Mouse (Mus musculus): ENCODE data around the gene Ndufaf8.
A peak's percentile ranks its signal among the peaks of the same experiment; 100 is the strongest.

The Ndufaf8 gene

DNA sequence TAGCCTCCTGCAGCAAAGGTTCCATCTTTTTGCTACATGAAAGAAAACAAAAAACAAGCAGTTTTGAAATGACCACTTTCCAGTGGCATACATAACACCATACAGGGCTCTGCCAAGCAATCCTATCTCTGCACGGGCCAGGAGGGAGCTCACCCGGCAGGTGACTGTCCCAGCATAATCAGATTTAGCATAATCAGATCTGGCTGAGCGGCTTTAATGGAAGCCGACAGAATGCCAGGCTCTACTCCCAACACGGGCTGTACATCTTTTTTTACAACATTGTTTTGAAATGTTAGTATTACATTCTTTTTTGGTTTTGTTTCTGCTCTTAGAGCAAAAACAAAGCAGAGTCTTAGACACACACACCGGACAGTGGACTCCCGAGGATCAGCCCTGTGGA, 30.6 kb downstream of the Ndufaf8 start:
- no peak for DNase-seq (ENCODE audit: inconsistent age in 2 of 2, low spot score in 1 of 2)

DNA sequence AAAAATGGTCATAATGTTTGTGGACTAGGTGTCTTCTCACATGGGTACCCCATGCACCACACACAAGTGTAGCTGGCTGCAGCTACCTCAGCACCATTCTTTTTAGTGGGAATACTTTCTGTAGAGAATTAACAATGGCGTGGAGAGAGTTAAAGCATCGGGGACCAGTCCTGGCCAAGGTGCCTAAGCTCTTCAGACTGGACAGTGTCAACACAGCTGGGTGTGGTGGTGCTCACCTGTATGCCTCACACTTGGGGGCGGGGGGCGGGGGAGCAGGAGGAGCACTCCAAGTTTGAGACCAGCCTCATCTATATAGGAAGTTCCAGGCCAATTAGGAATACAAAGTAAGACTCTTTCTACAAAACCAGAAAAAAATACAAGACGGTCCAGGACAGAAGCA, 35.4 kb downstream of the Ndufaf8 start:
- DNase-seq (ENCODE audit: inconsistent age in 2 of 2, low spot score in 1 of 2) = no peak

DNA sequence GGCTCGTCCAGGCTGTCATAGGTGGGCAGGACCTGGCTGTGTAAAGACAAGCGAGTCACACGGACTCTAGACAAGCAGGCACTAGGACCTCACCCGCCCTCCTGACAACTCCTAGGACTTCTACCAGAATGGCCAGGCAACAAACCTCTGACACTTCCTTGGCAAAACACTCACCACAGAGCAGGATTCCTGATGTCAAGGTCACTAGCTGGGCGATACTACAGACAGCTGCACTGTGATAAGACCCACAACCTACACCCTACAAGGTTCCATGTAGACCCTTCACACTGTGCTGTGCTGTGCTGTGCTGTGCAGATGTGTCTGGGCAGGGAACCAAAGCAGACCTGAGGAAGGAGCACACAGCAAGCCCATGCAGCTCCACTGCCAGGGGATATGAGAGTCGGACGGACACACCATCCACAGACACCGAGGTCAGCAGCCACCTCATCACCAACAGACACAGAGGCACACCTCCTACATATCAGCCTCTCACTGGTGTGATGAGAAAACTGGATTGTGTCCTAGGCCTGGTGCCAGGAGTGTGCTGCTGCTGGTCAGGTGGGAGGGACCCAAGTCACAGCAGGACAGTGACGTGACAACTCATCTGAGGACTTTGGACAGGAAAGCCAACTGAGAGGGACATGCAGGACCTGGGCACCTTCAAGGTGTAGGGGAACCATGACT, 36.3 kb downstream of the Ndufaf8 start:
- peak in 1 of 2 experiments; percentile 62 for DNase-seq (ENCODE audit: inconsistent age in 2 of 2, low spot score in 1 of 2)

- DNase-seq (ENCODE audit: inconsistent age in 2 of 2, low spot score in 1 of 2) = no peak
Measured at GRCm38 (mm10) chr11:120136195-120136594, 37.5 kb downstream of the Ndufaf8 start.

- no peak for DNase-seq (ENCODE audit: inconsistent age in 2 of 2, low spot score in 1 of 2)
Measured at GRCm38 (mm10) chr11:120136796-120137624, 38.3 kb downstream of the Ndufaf8 start.

DNA sequence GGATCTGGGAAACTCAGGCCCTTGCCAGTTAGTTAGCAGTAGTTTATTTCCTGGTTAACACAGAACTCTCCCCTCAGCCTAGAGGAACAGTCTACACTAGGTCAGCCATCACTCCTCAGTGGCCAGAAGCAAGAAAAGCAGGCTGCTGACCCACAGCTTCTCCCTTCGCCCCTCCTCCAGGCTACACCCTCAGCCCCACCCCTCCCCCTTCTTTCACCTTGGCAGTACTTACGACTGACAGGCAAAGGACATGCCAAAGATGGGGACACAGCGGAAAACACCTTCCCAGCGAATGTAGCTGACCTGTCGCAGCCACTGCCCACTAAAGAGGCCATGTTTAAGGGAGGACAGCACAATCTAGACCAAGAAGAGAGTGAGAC, 38.9 kb downstream of the Ndufaf8 start:
- peak in 1 of 2 experiments; percentile 63 for DNase-seq (ENCODE audit: inconsistent age in 2 of 2, low spot score in 1 of 2)

DNA sequence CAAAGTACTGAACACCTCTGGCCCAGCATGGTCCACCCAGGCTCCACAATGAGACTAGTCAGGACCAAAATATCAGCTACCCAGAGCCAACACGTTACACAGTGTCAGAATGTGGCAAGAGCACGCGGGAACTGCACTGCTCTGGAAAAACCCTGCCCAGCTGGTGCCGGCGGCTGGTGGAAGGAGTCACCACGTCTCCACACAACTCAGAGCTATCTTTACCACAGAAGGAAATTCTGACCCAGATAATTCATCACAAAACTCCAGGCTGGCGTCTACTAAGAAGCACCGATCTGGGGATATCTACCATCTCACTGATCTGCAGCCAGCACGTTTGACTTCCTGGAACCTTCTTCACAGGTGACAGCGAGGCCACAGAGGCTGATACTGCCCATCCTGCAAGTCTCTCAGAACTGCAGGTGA, 40.6 kb downstream of the Ndufaf8 start:
- no peak for DNase-seq (ENCODE audit: inconsistent age in 2 of 2, low spot score in 1 of 2)

DNA sequence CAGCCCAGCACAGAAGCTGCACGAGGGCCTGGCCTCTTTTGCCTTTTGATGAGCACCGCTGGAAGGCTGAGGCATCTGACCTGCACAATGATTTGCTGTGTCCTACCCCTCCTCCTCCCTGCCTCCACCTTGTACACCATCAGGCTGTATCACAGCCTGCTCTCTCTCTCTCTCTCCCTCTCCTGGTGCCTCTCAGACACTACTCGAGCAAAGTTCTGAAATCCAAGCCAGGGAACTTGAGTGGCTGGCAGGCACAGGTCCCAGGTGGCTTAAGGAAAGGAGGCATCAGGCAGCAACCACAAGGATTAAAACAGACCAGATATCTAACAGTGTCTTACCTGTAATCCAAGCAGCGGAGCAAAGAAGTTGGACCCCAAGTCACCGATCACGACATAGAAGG, 41.5 kb downstream of the Ndufaf8 start:
- DNase-seq (ENCODE audit: inconsistent age in 2 of 2, low spot score in 1 of 2) = no peak

GRCm38 (mm10) chr11:120142601-120143051, 43.9 kb downstream of the Ndufaf8 start:
- DNase-seq (ENCODE audit: inconsistent age in 2 of 2, low spot score in 1 of 2) = peak; percentile 71 to 81

DNA sequence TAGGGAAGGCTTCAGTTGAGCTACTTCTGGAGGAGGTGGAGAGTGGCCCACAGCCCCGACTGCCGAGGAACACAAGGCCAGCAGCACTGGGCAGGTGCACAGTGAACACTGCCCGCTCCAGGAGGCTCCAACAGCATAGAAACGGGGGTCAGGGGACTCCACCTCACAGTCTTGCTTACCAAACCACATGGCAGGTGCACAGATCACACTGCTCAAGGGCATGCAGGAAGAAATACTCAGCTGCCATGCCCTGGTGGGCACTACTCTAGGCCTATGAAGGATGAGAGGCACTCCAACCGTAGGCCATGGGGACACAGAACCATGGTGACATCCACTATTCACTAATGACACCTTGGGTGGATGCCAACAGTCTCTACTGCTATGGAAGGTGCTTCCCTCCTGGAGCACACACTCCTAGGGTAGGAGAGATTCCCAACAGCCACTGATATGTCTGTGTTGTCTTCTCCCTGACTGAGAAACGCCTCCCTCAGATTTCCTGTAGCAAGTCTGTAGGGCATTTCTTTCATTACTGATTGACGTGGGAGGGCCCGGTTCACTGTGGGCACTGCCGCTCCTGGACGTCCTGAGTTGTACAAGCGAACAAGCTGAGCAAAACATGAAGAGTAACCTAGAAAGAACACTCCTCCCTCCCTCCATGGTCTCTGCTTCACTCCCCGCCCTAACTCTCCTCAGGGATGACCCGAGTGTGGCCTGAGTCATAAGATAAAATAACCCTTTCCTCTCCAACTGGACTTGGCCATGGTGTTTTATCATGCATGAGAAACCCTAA, 45.2 kb downstream of the Ndufaf8 start:
- DNase-seq (ENCODE audit: inconsistent age in 2 of 2, low spot score in 1 of 2) = peak in 1 of 2 experiments; percentile 63

GRCm38 (mm10) chr11:120148201-120148855, 49.6 kb downstream of the Ndufaf8 start:
- no peak for DNase-seq (ENCODE audit: inconsistent age in 2 of 2, low spot score in 1 of 2)

- DNase-seq (ENCODE audit: inconsistent age in 2 of 2, low spot score in 1 of 2) = peak in 1 of 2 experiments; percentile 57
Measured at GRCm38 (mm10) chr11:120149510-120150200, 50.9 kb downstream of the Ndufaf8 start.

Measured in adrenal gland, adult (tissue).